Mouse (Mus musculus) bone marrow macrophage, adult 2 months (primary cell): ENCODE data around the gene Tab1.

Experiments used
- CTCF ChIP-seq: IDR thresholded peaks from 2 replicates; pipeline ENCODE4 v1.5.1; 2012; ENCODE audit warnings: low read depth, mild to moderate bottlenecking, low read length, moderate library complexity
- POLR2A ChIP-seq: IDR thresholded peaks from 2 replicates; pipeline ENCODE4 v1.6.1; 2012; ENCODE audit warnings: mild to moderate bottlenecking, low read depth, low read length, borderline replicate concordance

- no peak for TF ChIP-seq CTCF
- no peak for TF ChIP-seq POLR2A
Observed at GRCm38 (mm10) chr15:80170357-80170756, 37.4 kb downstream of the Tab1 start.
